Mouse (Mus musculus): ENCODE measurements at regions not wholly inside any gene's neighbourhood (a gene's known extent, or its start where the extent isn't known, plus 50 kb on each side); places are given as distances from the start of the nearest gene placed in this dataset.
A peak's percentile ranks its signal among the peaks of the same experiment; 100 is the strongest.
"Not testable (repeated sequence)": the region's sequence is repeated elsewhere in the genome, so short reads cannot be mapped to it uniquely, and the experiment has no call there.

GRCm38 (mm10) chr9:33050789-33051188, 414.8 kb downstream of the Ets1 start:
- no peak for DNase-seq

GRCm38 (mm10) chr9:33060636-33061264, 424.7 kb downstream of the Ets1 start:
- no peak for DNase-seq

- no peak for DNase-seq
Observed at GRCm38 (mm10) chr9:33062476-33062875, 426.5 kb downstream of the Ets1 start.

DNA sequence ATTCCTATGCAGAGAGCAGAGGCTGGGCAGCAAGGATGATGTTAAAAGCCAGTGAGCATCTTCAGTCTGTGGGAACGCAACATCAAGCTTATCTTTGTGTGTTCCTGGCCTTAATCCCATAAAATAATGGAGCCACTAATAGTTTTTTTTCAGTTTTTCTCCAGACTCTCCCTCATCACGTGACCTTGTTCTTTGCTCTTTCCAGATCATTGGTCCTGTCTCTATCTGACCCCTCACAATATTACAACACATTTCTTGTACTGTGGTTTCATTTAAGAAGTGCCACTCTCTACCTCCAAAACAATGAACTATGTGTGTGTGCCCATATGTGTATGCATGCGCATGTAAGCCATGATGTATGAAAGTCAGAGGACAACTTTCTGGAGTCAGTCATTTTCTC, 429.3 kb downstream of the Ets1 start:
- DNase-seq = no peak

- DNase-seq = no peak
Observed at GRCm38 (mm10) chr9:33067521-33067920, 431.5 kb downstream of the Ets1 start.

DNA sequence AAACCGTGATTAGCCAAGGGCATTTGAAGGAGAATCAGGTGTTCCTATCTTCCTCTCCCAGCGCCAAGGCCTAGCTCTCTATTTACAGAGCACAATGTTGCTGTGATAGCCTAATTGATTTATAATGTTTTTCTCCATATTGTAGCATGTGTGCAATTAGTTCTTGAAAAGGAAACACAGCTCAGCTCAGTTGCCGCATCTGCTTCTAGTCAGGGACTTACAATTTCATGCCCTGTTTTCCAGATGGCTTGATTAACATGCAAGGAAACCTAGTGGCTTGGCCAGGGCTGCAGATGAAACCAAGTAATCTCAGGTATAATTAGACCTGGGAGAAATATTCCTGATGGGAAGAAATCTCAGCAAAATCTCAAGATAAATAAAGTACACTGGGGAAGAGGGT, 434.1 kb downstream of the Ets1 start:
- DNase-seq = no peak

- DNase-seq = no peak
Observed at GRCm38 (mm10) chr9:33080271-33080670, 444.2 kb downstream of the Ets1 start.

- peak in 1 of 2 experiments; percentile 46 for DNase-seq
Observed at GRCm38 (mm10) chr9:33080774-33081173, 444.8 kb downstream of the Ets1 start.

DNA sequence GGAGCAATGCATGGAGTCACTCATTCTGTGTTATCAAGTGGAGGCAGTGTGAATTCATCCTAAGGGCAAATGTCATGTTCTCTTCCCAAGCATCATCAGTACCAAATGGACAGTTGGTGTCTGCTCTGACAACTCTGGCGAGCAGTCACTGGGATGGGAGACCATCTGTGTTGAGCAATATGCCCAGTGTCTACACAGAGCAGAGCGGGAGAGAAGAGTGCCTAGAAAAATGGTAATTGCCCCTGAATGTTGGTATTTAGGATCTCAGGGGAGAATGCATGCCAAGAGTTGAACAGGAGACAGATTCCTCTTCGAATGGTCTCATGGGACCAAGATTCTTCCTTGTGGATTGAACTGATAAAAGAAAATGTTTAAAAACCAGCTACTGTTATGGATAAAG, 454.0 kb downstream of the Ets1 start:
- DNase-seq = no peak

GRCm38 (mm10) chr9:33091664-33092063, 455.6 kb downstream of the Ets1 start:
- DNase-seq = no peak

DNA sequence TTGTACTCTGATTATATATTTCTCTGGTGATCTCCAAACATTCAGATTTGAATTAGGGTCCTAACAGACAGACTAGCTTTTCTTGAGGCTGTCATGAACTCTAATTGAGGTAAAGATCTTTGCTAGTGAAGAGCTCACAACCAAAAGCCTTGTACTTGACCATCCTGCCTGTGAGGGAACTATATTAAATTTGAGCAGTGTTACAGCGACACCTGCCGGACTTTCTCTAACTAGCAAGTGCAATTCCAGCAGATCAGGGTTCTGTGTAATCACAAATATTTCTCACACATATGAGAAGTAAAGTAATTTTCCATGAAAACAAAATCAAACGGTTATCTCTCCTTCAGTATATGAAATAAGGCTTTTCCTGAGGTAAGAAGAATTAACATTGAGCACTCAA, 459.6 kb downstream of the Ets1 start:
- peak; percentile 68 to 85 for DNase-seq

DNA sequence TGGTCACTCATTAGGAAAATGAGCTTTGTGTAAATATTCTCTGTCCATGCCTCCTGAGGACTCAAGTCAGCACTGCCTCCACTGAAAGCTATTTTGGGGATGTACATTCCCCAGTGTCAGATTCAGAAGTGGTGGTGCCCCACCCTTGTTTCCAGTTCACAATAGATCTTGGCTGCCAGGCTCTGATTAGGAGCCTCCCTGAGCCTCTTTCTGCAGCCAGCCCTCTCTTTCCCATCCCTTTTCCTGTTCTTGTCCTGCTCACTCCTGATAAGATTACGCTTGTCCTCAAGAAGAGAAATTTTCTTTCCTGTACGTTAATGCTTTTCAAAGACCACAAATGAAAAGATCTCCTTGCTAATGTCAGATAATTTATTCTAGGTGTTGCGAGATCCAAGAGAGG, 465.2 kb downstream of the Ets1 start:
- peak; percentile 41 to 76 for DNase-seq

GRCm38 (mm10) chr9:33104623-33105074, 468.6 kb downstream of the Ets1 start:
- no peak for DNase-seq

DNA sequence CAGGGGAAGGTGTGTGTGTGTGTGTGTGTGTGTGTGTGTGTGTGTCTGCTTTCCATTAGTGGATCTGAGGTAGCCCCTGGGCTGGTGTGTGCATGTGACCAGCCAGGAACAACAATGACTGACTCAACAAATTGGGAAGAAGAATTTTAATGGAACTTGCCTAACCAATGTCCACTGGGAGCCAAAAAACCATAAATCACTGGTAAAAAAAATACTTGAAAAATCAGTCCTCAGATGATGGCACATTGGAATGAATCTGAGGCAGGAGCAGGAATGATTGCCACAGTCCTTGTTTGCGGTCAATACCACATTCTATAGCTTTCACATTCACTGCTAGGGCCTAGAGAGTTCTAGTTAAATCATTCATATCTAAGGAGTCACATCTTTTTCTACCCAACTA, 487.8 kb downstream of the Ets1 start:
- DNase-seq = no peak

DNA sequence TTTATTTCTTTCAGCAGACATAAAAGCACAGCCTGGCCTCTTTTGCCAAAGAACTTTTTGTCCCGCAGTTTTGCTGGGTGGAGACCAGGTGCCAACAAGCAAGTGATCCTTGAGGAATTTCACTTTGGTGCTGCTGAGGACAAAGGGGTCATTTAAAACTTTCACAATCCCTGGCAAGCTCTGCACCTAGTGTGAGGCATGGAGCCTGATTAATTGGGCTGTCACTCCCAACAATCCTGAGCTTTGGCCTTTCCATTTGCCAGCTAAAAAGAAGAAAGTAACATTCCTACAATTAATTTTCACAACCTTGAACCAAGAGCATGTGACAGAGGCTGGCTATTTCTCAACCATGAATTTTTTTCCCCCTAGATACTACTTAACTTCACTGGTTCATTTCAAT, 516.2 kb downstream of the Ets1 start:
- peak; percentile 40 to 83 for DNase-seq

- DNase-seq = no peak
Observed at GRCm38 (mm10) chr9:33168159-33168558, 532.1 kb downstream of the Ets1 start.

DNA sequence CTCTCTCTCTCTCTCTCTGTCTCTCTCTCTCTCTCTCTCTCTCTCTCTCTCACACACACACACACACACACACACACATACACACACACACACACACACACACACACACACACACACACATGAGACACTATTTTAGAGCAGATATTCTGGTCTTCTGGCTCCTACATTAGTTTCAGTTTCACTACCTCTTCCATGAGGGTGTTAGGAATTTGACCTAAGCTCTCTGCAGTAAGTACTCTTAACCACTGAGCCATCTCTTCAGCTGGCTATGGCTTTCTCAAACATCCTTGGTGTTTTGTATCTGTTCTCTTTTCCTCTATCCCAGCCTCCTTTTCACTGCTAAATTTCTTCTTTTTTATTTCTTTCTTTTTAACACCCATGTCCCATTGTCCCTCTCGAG, 533.1 kb downstream of the Ets1 start:
- DNase-seq = not testable (repeated sequence)

- no peak for DNase-seq
Observed at GRCm38 (mm10) chr9:33180066-33180465, 544.0 kb downstream of the Ets1 start.

GRCm38 (mm10) chr9:33187187-33187586, 551.2 kb downstream of the Ets1 start:
- no peak for DNase-seq

- DNase-seq = no peak
Observed at GRCm38 (mm10) chr9:33209083-33209482, 573.1 kb downstream of the Ets1 start.

GRCm38 (mm10) chr9:33214523-33214922, 578.5 kb downstream of the Ets1 start:
- no peak for DNase-seq

- no peak for DNase-seq
Observed at GRCm38 (mm10) chr9:33220981-33221380, 585.0 kb downstream of the Ets1 start.

DNA sequence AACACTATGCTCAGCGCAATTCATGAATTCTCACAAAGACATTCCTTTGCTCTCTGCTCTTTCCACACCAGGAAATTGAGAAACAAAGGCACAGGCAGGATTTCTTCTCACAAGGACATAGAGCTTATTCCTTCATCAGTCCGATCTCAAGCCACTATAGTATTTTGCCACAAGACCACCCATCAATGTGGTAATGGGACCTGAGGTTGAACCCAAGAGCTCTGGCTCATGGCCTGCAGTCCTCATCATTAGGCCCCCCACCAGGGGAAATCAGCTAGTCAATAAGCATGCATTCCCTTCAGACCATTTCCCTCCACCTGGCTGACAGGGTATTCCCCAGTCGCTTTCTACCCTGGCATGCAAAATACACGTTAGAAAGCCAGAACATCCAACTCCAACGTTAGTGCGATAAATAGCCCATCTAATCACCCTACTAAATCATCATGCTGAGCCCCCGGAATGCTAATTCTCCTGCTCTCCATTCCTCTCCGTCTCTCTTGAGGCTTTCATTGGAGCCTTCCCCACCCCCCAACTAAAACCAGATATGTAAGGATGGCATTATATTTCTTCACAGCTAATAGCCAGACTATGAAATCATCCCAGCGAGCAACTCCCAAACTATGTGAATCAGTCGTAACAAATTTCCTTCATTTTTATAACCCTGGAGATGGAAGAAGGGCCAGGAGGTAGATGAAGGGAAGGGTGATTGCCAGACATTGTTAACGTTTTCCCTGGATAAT, 586.2 kb downstream of the Ets1 start:
- no peak for DNase-seq

DNA sequence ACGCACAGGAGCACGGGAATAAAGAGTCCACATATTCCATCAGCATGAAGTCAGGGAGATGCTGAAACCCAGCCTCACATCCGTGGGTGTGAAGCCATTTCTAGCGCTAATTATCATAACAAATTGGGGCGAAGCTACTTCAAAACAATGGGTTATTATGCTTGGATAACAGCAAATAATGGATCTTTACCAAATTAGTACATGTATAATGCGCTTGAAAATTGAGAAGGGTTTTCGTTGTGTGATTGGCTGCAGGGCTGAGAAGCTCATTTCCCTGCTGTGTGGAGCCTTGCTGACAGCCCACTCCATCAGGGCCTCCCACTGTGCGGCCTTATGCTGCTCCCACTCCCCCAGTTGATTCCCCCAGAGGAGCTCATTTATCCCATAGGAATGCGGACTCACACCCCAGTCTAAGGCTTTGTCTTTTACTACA, 597.7 kb downstream of the Ets1 start:
- DNase-seq = no peak

DNA sequence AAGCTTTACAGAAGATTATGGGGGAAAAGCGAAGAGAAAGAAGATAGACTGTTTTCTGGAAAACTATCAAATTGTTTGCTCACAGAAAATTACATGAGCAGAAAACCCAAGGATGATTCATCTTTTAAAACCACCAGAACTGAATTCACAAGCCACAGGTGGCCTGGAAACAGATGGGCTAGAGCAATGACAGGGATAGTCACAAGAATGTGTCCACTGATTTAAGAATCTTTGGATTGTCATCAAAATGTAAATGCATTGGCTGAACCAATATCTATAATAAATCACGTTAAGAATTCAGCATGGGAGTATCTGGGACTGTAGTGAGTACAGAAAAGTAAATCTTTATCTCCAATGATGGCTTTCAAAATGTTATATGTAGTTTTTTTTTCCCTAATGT, 602.2 kb downstream of the Ets1 start:
- DNase-seq = no peak

All from kidney, postnatal 25 days (tissue).